Mouse (Mus musculus) adrenal gland, postnatal 36 days (tissue): ENCODE results near the gene Sez6. TPM values are rescaled to one million over a fixed set of nuclear protein-coding genes. Genes with fewer than 3 reads are reported as not detected.
A peak's percentile ranks its signal among the peaks of the same experiment; 100 is the strongest.

Experiments
- DNase-seq, 2 experiments: peaks; one replicate each; pipeline ENCODE4 v3.0.0; 2021; ENCODE audit warnings: mixed read lengths in 1 of 2
- total RNA-seq, 2 experiments: library from RNA; stranded (reverse); gene quantifications; 2 replicates each; pipeline ENCODE4 v1.2.3; 2021

Gene Sez6
- total RNA-seq, 2 experiments from 2014 or later: 1.7 to 1.9 TPM

- DNase-seq: no peak
Measured at GRCm38 (mm10) chr11:77906097-77906687, 24.4 kb upstream of the Sez6 start.

- no peak for DNase-seq
Measured at GRCm38 (mm10) chr11:77906747-77907174, 23.8 kb upstream of the Sez6 start.

- DNase-seq: no peak
Measured at GRCm38 (mm10) chr11:77908468-77908867, 22.1 kb upstream of the Sez6 start.

- no peak for DNase-seq
Measured at GRCm38 (mm10) chr11:77909376-77909775, 21.2 kb upstream of the Sez6 start.

- no peak for DNase-seq
Measured at GRCm38 (mm10) chr11:77909776-77910175, 20.8 kb upstream of the Sez6 start.

- DNase-seq: peak in 1 of 2 experiments; percentile 9
Measured at GRCm38 (mm10) chr11:77913505-77913904, 17.1 kb upstream of the Sez6 start.

GRCm38 (mm10) chr11:77914598-77915260 lies 15.9 kb upstream of the Sez6 start:
- peak in 1 of 2 experiments; percentile 17 for DNase-seq

GRCm38 (mm10) chr11:77916741-77917140 lies 13.9 kb upstream of the Sez6 start:
- no peak for DNase-seq

GRCm38 (mm10) chr11:77917166-77917565 lies 13.4 kb upstream of the Sez6 start:
- DNase-seq: peak in 1 of 2 experiments; percentile 13

GRCm38 (mm10) chr11:77923285-77923684 lies 7.3 kb upstream of the Sez6 start:
- DNase-seq: peak in 1 of 2 experiments; percentile 47

GRCm38 (mm10) chr11:77925836-77926657 lies 4.6 kb upstream of the Sez6 start:
- peak; percentile 20 to 31 for DNase-seq

- no peak for DNase-seq
Measured at GRCm38 (mm10) chr11:77926666-77927065, 3.9 kb upstream of the Sez6 start.

- DNase-seq: peak; percentile 48
Measured at GRCm38 (mm10) chr11:77927837-77928236, 2.8 kb upstream of the Sez6 start.

GRCm38 (mm10) chr11:77931541-77932433 lies 1.2 kb downstream of the Sez6 start:
- no peak for DNase-seq

- no peak for DNase-seq
Measured at GRCm38 (mm10) chr11:77932576-77932975, 2.0 kb downstream of the Sez6 start.

- no peak for DNase-seq
Measured at GRCm38 (mm10) chr11:77934111-77934521, 3.5 kb downstream of the Sez6 start.

- DNase-seq: no peak
Measured at GRCm38 (mm10) chr11:77934568-77935311, 4.1 kb downstream of the Sez6 start.

- DNase-seq: no peak
Measured at GRCm38 (mm10) chr11:77936846-77937245, 6.2 kb downstream of the Sez6 start.

- no peak for DNase-seq
Measured at GRCm38 (mm10) chr11:77937649-77938410, 7.2 kb downstream of the Sez6 start.

- DNase-seq: no peak
Measured at GRCm38 (mm10) chr11:77942230-77942629, 11.6 kb downstream of the Sez6 start.
